Mouse (Mus musculus) frontal cortex, postnatal 25 days (tissue): ENCODE measurements around the gene Gm10073.
A peak's percentile ranks its signal among the peaks of the same experiment; 100 is the strongest.

ENCODE experiments used
- DNase-seq, 2 experiments: peaks; one replicate each; pipeline ENCODE4 v3.0.0; 2022; ENCODE audit warnings: low spot score in 2 of 2

Gene Gm10073

DNA sequence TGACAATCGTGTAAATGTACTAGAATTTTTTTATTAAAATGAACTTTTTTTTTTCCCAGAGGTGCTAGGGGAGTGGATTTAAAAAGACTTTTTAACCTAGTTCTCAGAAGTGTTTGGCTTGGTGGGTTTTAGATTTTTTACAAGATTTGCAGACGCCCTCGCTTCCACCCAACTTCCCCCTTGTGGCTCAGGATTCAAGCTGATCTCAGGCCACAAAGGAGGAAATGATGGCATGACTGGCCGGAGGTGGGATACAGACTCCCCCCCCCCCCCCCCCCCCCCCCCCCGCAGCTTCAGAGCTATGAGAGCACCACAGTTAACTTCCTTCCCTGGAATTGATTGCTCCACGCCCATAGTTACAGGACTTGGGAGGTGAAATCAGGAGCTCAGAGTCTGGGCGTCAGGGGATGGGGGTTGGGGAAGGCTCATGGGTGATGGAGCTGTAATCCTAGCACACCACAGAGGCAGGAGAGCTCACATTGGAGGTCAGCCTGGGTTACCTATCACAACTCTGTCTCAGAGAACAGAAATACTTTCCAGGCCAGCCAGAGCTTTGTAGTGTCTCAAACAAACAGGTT, 17.1 kb downstream of the Gm10073 start:
- DNase-seq = no peak

DNA sequence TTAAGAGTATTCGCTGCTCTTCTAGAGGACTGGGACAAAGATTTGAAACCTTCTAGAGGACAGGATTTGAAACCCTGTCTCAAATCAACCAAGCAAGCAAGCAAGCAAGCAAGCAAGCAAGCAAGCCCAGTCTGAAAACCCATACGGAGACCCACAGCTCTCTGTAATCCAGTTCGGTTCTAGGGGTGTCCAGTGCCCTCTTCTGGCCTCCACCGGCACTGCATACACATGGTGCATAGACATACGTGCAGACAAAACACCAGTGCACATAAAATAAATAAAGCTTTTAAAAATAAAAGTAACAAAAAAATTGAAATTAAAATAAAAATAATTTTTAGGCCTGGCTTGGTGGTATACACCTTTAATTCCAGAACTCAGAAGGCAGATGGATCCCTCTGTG, 19.2 kb downstream of the Gm10073 start:
- DNase-seq = no peak

DNA sequence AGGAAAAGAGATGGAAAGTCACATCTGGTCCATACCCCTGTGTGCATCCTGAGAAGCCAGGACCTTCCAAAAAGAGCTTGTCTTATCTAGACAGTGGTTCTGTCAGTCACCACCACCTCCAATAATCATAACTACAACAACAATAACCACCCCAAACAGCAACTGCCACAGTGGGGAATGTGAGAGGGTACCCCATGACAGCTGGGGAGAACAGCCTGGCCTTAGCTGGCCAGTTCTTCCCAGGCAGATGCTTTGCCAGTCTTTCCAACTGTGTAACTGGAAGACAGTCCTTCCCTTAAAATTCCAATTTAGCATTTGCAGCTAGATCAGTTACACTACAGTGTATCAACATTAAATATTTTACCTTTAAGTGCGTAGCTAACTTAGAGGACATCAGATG, 22.4 kb downstream of the Gm10073 start:
- DNase-seq = no peak

DNA sequence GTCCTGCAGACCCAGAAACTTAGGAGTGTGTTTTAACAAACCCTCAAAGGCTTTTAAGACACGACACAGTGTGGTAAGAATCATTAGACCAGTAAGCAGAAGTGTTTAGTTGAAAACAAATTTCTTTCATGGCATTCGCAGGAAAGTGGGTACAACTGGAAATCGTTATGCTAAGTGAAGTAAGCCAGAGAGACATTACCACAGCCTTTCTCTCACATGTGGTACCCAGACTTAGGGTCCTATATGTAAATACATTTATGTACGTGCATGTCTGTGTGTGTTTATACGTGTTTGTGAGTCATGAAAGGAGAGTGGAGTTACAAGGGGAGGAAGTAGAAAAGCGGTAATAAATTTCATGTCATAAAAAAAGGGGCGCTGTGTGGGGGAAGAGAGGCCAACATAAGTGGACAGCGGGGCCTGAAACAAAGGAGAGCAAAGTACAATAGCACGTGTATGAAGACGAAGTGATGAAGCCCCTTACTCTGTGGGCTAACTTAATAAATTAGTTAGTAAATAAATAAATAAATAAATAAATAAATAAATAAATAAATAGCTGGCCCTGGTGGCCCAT, 24.8 kb downstream of the Gm10073 start:
- DNase-seq = no peak

DNA sequence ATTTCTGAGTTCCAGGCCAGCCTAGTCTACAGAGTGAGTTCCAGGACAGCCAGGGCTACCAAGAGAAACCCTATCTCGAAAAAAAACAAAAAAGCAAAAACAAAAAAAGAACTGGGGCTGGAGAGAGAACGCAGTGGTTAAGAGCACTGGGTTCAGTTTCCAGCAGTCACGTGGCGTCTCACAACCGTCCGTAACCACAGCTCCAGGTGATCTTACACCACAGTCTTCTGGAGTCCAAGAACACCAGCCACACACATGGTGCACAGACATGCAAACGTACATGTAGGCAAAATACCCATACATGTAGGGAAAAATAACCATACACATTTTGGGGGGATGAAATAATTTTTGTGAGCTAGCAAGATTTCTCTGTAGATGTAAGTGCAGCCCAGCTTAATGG, 26.5 kb downstream of the Gm10073 start:
- DNase-seq = no peak

DNA sequence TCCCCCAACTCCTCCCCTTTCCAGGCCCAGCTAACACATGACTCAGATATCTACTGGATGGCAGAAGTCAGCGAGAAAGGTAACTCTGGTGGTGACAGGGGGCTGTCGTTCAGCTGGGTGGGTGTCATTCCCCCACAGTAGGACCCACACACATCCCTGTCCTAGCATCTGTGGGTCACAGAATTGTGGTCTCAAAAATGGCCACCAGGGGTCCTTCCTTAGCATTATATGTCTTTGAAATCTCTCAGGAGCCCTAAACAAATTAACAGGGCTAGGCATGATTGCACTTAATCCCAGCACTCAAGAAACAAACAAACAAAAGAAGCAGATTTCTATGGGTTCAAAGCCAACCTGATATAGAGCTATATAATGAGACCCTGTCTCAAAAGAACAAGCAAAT, 28.1 kb downstream of the Gm10073 start:
- DNase-seq = no peak

DNA sequence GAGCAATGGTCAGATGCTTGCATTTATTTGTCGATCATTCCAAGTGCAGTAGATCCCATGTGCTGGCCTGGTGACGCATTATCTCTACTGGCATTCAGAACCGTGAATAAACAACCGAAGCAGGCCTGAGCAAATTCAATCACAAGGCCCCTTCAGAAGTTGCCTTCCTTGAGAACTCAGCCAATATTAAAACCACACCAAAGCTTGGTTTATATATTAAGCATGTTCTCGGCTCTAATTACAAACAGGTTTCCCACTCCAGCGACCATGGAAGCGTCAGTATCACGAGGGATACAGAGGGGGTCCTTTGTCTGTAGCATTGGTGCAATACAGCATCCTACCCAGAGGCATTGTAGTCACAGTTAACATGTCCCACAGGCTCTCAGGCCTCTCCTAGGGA, 30.2 kb downstream of the Gm10073 start:
- DNase-seq = no peak

DNA sequence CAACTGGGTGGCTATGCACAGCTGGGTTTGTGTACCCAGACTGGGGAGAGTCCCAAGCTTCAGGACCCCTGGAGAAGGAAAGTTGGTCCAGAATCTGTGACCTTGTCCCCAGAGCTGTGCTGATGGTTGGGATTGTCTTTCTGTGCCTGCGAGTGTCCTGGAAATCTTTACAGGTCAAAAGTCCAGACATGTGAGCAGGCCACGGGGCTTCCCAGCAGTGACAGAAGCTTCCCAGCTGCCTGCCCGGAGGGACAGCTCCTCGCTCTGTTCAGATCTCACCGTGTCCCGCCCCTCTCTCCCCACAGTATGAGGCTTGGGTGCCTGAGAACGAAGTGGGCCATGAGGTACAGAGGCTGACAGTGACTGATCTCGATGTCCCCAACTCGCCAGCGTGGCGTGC, 32.3 kb downstream of the Gm10073 start:
- no peak for DNase-seq

DNA sequence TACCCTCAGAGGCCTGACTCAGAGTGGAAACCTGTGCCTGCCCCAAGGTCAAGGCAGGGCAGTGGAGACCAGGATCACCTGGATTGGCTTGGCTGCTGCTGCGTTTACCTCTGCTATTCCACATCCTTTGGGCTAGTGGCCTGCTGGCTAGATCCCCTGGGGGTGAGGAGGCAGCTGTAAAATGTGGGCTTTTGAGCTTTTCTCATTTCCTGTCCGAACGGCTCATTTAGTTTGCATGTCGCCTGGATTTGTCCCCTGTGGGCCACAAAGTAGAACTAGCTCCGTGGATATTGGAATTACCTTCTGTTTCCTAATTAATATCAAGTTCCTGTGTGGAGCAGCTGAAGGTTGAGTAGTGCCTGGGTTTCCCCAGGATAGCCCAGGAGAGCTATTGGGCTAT, 34.1 kb downstream of the Gm10073 start:
- DNase-seq = no peak

DNA sequence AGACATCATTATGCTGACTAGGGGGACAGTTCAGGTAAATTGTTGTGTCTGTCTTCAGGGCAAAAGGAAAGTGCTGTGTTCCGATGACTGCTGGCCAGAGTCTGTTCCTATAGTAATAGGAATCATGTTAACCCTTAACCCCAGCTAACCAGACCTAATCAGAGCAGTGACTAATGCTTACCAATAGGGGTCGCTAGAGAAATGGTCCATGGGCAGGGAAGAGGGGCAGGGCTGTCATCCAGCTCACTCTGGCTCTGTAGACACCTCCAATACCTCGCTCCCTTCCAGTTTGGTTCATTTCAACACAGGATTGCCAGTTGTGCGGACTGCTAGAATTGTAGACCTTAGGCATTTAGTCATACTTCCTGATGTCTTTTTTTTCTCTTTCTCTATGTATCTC, 37.8 kb downstream of the Gm10073 start:
- no peak for DNase-seq

DNA sequence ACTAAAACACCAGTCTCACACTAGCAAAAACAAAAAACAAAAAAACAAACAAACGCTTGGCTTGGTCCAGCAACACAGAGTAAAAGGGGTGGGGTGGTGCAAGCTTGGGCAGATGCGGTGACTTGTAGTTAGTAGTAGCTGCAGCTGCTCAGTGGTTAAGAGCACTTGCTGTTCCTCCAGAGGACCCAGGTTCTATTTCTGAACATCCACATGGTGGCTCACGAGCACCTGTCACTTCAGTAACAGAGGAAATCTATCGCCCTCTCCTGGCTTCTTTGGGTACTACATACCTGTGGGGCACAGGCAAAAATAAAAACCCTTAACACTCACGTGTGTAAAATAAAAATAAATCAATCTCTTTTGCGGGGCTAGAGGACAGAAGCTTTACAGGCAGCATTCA, 38.8 kb downstream of the Gm10073 start:
- peak in 1 of 2 experiments; percentile 34 for DNase-seq

DNA sequence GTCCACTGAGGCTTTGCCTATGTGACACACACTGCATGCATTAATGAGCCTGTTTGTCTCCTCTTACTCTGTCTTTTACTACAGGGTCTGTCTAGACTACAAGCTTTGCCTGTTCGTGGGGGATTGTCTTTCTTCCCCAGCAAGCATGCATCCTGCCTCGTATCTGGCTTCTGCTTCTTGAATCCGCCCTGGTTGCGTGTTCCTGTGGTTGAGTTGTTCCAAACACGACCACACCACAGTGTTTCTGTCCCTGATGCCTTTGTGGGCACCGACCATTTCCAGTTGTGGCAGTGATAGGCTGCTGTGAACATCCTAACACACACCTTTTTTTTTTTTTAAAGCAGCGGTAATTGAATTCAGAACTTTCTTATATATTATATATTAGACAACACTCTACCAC, 39.6 kb downstream of the Gm10073 start:
- no peak for DNase-seq

DNA sequence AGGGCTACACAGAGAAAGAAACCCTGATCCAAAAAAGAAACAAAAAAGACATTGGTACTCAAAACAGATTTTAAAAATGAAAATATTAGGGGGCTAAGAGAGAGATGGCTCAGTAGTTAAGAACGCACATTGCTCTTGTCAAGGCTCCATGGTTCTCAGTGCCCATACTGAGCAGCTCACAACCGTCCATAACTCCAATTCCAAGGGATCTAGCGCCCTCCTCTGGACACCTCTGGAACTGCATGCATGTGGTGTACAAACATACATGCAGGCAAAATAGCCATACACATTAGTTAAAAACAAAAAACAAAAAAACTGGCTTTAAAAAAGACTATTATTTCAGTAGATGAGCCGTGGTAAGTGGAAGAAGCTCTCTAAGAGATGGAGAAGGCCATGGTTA, 42.7 kb downstream of the Gm10073 start:
- no peak for DNase-seq

DNA sequence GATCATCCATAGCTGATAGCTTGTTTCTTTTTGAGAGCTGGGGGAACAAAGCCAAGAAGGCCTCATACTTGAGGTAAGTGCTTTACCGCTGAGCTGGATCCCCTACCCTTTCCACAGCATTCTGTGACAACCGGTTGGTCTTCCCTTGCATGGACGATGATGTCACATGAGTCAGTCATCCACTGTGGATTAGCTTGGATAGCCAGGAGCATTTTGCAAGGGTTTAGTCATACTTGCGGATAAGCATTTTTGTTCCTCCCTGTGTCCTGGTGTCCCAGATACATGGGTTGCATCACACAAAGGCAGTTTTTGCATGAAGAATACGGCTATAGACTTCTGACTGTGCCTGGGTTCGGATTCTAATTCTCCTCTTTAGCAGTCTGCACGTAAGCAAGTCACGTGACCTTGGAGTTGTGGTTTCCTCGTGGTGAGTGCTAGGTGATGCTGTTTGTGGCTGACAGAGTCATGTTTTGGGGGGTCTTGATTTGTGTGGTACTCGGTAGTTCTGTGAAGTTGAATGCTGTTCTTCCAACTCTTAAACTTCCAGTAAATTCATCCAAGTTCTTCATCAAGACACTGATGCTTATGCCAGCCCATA, 43.3 kb downstream of the Gm10073 start:
- no peak for DNase-seq

DNA sequence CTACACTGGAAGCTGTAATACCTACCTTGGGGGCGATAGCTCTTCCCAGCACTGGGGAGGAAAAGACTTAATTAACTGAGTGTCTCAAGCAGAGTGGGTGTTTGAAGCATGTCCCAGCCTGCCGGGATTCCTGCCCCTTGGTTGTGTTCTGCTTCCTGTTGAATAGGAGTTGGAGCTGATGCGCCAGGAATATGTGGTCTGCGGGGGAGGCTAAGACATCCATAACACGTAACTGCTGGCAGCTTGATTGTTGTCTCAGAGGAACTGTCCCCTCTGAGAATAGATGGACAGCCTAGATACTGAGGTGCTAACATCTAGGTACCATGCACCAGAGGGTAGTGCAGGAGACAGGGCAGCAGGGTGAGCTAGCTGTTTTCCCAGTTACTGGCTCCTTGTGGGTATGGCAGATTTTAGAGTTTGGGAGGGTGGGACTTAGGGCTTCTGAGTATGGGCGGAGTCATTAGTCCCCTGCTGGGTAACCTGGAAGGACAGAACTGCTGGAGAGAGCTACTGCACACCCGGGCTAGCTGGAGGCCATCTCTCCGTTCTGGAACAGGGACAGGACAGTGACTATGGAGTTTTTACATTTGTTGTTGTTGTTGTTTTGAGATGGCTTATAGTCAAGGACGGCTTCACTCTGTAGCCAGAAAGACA, 44.5 kb downstream of the Gm10073 start:
- DNase-seq = no peak

DNA sequence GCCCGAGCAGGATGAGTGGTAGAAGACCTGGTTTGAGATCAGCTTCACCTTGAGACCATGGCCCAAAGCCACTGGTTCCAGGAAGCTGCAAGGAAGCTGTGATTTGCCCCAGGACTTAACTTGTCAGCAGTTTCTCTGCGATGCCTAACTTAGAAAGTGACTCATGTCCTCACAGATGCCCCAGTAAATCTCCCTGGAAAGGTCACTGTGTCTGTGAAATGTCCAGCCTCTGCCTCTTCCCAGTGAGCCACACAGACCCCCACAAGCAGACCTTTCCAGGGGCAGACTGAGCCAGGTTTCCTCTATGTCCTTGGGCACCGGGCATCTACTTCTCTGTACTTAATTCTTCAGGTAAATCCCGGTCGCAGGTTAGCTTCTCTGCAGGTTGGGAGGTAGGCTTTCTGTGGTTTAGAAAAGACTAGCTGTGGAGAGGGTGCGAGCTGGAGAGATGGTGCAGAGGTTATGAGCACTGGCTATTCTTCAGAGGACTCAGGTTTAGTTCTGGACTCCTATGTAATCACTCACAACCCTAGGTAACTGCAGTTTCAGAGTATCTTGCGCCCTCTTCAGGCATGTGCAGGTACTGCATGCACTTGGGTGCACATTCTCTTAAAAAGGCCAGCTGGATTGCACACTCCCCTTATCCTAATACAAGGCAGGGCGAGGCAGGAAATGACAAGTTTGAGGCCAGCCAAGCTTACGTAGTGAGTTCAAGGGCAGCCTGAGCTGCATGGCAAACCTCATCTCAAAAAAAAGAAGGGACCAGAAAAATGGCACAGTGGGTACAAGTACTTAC, 45.8 kb downstream of the Gm10073 start:
- DNase-seq = no peak

DNA sequence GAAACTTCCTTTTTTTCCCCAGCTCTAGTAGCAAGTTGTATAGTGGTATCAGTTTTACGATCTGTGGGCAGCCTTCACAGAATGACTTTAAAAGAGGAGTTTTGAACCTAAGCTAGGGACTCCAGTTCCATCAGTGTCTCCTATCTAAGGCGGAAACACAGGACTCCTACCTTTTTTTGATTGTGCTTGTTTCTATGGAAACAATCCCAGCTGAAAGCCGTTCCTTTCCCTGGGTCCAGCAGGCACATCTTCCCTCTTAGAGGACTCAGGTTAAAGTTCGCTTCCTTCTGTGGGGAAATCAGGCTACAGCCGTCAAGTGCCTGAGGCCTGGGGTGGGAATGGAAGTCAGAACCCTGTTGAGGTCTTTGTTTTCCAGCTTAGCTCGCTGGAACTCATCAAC, 46.5 kb downstream of the Gm10073 start:
- no peak for DNase-seq
